Mouse (Mus musculus) heart, embryonic 16.5 days (tissue): ENCODE results near the gene Iqsec3. TPM values are rescaled to one million over a fixed set of nuclear protein-coding genes. Genes with fewer than 3 reads are reported as not detected.
"Not testable (repeated sequence)": the region's sequence is repeated elsewhere in the genome, so short reads cannot be mapped to it uniquely, and the experiment has no call there.

ENCODE experiments used
- ATAC-seq: fragments of 200-750 bp; cut with Nextera tagmentation; replicated peaks from 2 replicates; pipeline ENCODE4 v1.8.0; 2017; ENCODE audit warnings: moderate number of reproducible peaks; ENCODE audit not compliant: insufficient read depth, low FRiP score; ENCODE audit errors: extremely low read depth
- H3K27ac ChIP-seq: fragments of 300-500 bp; sonication (generic); 2 replicates; pipeline ENCODE4 v1.5.1; 2014; ENCODE audit warnings: mild to moderate bottlenecking, low read length, control low read depth, moderate library complexity
- H3K27me3 ChIP-seq: fragments of 300-500 bp; sonication (generic); 2 replicates; pipeline ENCODE4 v1.6.1; 2014; ENCODE audit warnings: low read length, mixed read lengths; ENCODE audit not compliant: control insufficient read depth, insufficient read depth
- H3K36me3 ChIP-seq: fragments of 300-500 bp; sonication (generic); 2 replicates; pipeline ENCODE4 v1.6.1; 2014; ENCODE audit not compliant: control insufficient read depth, insufficient read depth
- H3K4me1 ChIP-seq: fragments of 300-500 bp; sonication (generic); 2 replicates; pipeline ENCODE4 v1.6.1; 2014; ENCODE audit warnings: low read length, mixed read lengths; ENCODE audit not compliant: control insufficient read depth, insufficient read depth
- H3K4me2 ChIP-seq: fragments of 300-500 bp; sonication (generic); 2 replicates; pipeline ENCODE4 v1.6.1; 2014; ENCODE audit warnings: low read depth, mild to moderate bottlenecking, control low read depth, low read length
- H3K4me3 ChIP-seq: fragments of 300-500 bp; sonication (generic); 2 replicates; pipeline ENCODE4 v1.5.1; 2014; ENCODE audit warnings: mild to moderate bottlenecking, control low read depth, low read length
- H3K9ac ChIP-seq: fragments of 300-500 bp; sonication (generic); 2 replicates; pipeline ENCODE4 v1.6.1; 2014; ENCODE audit warnings: low read length, control low read depth
- H3K9me3 ChIP-seq: fragments of 300-500 bp; sonication (generic); replicated peaks from 2 replicates; pipeline ENCODE4 v1.6.1; 2016; ENCODE audit warnings: low read length; ENCODE audit not compliant: control insufficient read depth
- WGBS: fragments of 180-500 bp; shearing (Covaris S2); extraction: QIAGEN DNeasy Blood & Tissue Kit; methylation state at CpG from one replicate; pipeline ENCODE4 v1.1.7; 2014; 5-methylcytosine and 5-hydroxymethylcytosine counted together
- polyA plus RNA-seq: library from polyadenylated mRNA; unstranded; fragments of >200 nt; fragmentation: Nextera tagmentation; extraction: Ambion mirVana; gene quantifications from 2 replicates; pipeline ENCODE4 v1.2.1, GENCODE M21; 2015

Gene Iqsec3
- polyA plus RNA-seq, 1 experiment from 2014 or later: not detected

GRCm38 (mm10) chr6:121385397-121385796, 88.1 kb downstream of the Iqsec3 start:
- no peak for ATAC-seq
- 88% methylated on average over 3 of the region's 3 CpGs for WGBS
- Histone ChIP-seq H3K27me3 (peaks cover 15% of the 10 kb centered on the region; the same call in 1 of the 2 replicates), H3K4me3 (no peak overlapping the region), H3K36me3 (no peaks in the 10 kb centered on the region), H3K27ac (no peak overlapping the region), H3K9ac (no peak overlapping the region), H3K4me1 (no peaks in the 10 kb centered on the region), H3K9me3 (no peaks in the 10 kb centered on the region), H3K4me2 (no peak overlapping the region)

GRCm38 (mm10) chr6:121382071-121382470, 91.4 kb downstream of the Iqsec3 start:
- H3K4me1 ChIP-seq: no peaks in the 10 kb centered on the region
- H3K27ac ChIP-seq: no peak overlapping the region
- WGBS: 57% methylated on average over 10 of the region's 10 CpGs
- H3K9ac ChIP-seq: no peak overlapping the region
- no peak overlapping the region for H3K4me3 ChIP-seq
- no peak for ATAC-seq
- H3K36me3 ChIP-seq: no peaks in the 10 kb centered on the region
- no peak overlapping the region for H3K4me2 ChIP-seq
- no peaks in the 10 kb centered on the region for H3K9me3 ChIP-seq
- H3K27me3 ChIP-seq: peaks cover 12% of the 10 kb centered on the region; the same call in 1 of the 2 replicates

GRCm38 (mm10) chr6:121380576-121380975, 92.9 kb downstream of the Iqsec3 start:
- Histone ChIP-seq H3K27me3 (peaks cover 10% of the 10 kb centered on the region; the same call in 1 of the 2 replicates), H3K9ac (no peak overlapping the region), H3K4me2 (no peak overlapping the region), H3K4me1 (no peaks in the 10 kb centered on the region), H3K36me3 (no peaks in the 10 kb centered on the region), H3K9me3 (no peaks in the 10 kb centered on the region), H3K4me3 (no peak overlapping the region), H3K27ac (no peak overlapping the region)
- 74% methylated on average over 8 of the region's 8 CpGs for WGBS
- ATAC-seq: no peak

GRCm38 (mm10) chr6:121378256-121378655, 95.2 kb downstream of the Iqsec3 start:
- H3K4me3 ChIP-seq: no peak overlapping the region
- no peaks in the 10 kb centered on the region for H3K4me1 ChIP-seq
- H3K27ac ChIP-seq: no peak overlapping the region
- no peak overlapping the region for H3K4me2 ChIP-seq
- WGBS: 42% methylated on average over 4 of the region's 4 CpGs
- no peak overlapping the region for H3K9ac ChIP-seq
- ATAC-seq: no peak
- H3K9me3 ChIP-seq: no peaks in the 10 kb centered on the region
- peaks cover 10% of the 10 kb centered on the region; the same call in 1 of the 2 replicates for H3K27me3 ChIP-seq
- H3K36me3 ChIP-seq: no peaks in the 10 kb centered on the region

- Histone ChIP-seq H3K4me3 (no peak overlapping the region), H3K36me3 (no peaks in the 10 kb centered on the region), H3K9ac (no peak overlapping the region), H3K27me3 (peaks cover 4% of the 10 kb centered on the region; the same call in 1 of the 2 replicates), H3K9me3 (no peaks in the 10 kb centered on the region), H3K4me2 (no peak overlapping the region), H3K4me1 (no peaks in the 10 kb centered on the region), H3K27ac (no peak overlapping the region)
- 43% methylated on average over 12 of the region's 12 CpGs for WGBS
- no peak for ATAC-seq
These were observed 97.3 kb downstream of the Iqsec3 start for GRCm38 (mm10) chr6:121376159-121376558.

- Histone ChIP-seq H3K4me2 (no peak overlapping the region), H3K9ac (no peak overlapping the region), H3K4me3 (no peak overlapping the region), H3K4me1 (no peaks in the 10 kb centered on the region), H3K27ac (no peak overlapping the region), H3K36me3 (no peaks in the 10 kb centered on the region), H3K27me3 (peaks cover 2% of the 10 kb centered on the region; the same call in 1 of the 2 replicates), H3K9me3 (no peaks in the 10 kb centered on the region)
- WGBS: 69% methylated on average over 10 of the region's 10 CpGs
- ATAC-seq: no peak
These were observed 102.1 kb downstream of the Iqsec3 start for GRCm38 (mm10) chr6:121371197-121371980.

- no peaks in the 10 kb centered on the region; the same call in 1 of the 2 replicates for H3K27me3 ChIP-seq
- ATAC-seq: no peak
- no peak overlapping the region for H3K27ac ChIP-seq
- WGBS: 60% methylated on average over 3 of the region's 3 CpGs
- H3K9me3 ChIP-seq: no peaks in the 10 kb centered on the region
- H3K4me3 ChIP-seq: no peak overlapping the region
- H3K9ac ChIP-seq: no peak overlapping the region
- no peak overlapping the region for H3K4me2 ChIP-seq
- no peaks in the 10 kb centered on the region for H3K4me1 ChIP-seq
- no peaks in the 10 kb centered on the region for H3K36me3 ChIP-seq
These were observed 106.4 kb downstream of the Iqsec3 start for GRCm38 (mm10) chr6:121367099-121367498.

- not testable (repeated sequence) for H3K9ac ChIP-seq, H3K4me1 ChIP-seq, H3K27me3 ChIP-seq, H3K4me2 ChIP-seq, H3K4me3 ChIP-seq, H3K27ac ChIP-seq, H3K9me3 ChIP-seq, H3K36me3 ChIP-seq, ATAC-seq
- 13% methylated on average over 2 of the region's 2 CpGs for WGBS
These were observed 106.9 kb downstream of the Iqsec3 start for GRCm38 (mm10) chr6:121366537-121366936.

- Histone ChIP-seq H3K4me2 (no peak overlapping the region), H3K9ac (no peak overlapping the region), H3K4me1 (no peaks in the 10 kb centered on the region), H3K9me3 (no peaks in the 10 kb centered on the region), H3K27ac (no peak overlapping the region), H3K27me3 (peaks cover 4% of the 10 kb centered on the region; the same call in 1 of the 2 replicates), H3K36me3 (no peaks in the 10 kb centered on the region), H3K4me3 (no peak overlapping the region)
- WGBS: 74% methylated on average over 4 of the region's 4 CpGs
- no peak for ATAC-seq
These were observed 109.5 kb downstream of the Iqsec3 start for GRCm38 (mm10) chr6:121363956-121364355.
